Mouse (Mus musculus): ENCODE measurements around the gene Dek. TPM values are rescaled to one million over a fixed set of nuclear protein-coding genes. Genes with fewer than 3 reads are reported as not detected.

The Dek gene
- total RNA-seq (2012; rRNA removed) (97.9 and 99.7 TPM in 2 replicates), polyA plus RNA-seq (2012; ENCODE audit: insufficient read depth in 1 of 2, insufficient read length in 2 of 2, low read depth in 1 of 2, low replicate concordance in 2 of 2, missing spikeins in 1 of 2) (1,000 to 10,000 TPM in 1 of 2 experiments, 100 to 1,000 TPM in 1; 207 to 5,191 TPM)

GRCm38 (mm10) chr13:47105711-47106579, at the start of gene Dek:
Dek (minus strand) TSS chr13:47106201.
- TF ChIP-seq UBTF (IDR thresholded peaks at IDR 0.05; ENCODE audit: borderline replicate concordance, insufficient read depth, low read depth, low read length) = peak; percentile 73; the same call in 1 of the 2 replicates
- 0 out of 2 replicates have a peak, but pooled peaks have one; percentile 11 for TF ChIP-seq TBP (IDR thresholded peaks at IDR 0.05; ENCODE audit: low read depth, low read length)
- TF ChIP-seq E2F4 (IDR thresholded peaks at IDR 0.05; ENCODE audit: borderline replicate concordance, low read depth, low read length) = peak; percentile 93; the same call in 1 of the 2 replicates
- no peak for TF ChIP-seq RCOR1 (IDR thresholded peaks at IDR 0.05; ENCODE audit: low read depth, low read length)
- peak; percentile 63; the same call in 1 of the 2 replicates for TF ChIP-seq HCFC1 (IDR thresholded peaks at IDR 0.05; ENCODE audit: low read depth, low read length)
- TF ChIP-seq POLR2A (IDR thresholded peaks at IDR 0.05; ENCODE audit: control insufficient read depth in 1 of 2, insufficient read depth in 1 of 2, low read depth in 1 of 2, low read length in 2 of 2, poor library complexity in 1 of 2) = peak; percentile 62 to 78; a peak in 3 of 4 replicates
- TF ChIP-seq CTCF (IDR thresholded peaks at IDR 0.05 in 2 of 3, conservative IDR thresholded peaks at IDR 0.05 in 1 of 3; ENCODE audit: control insufficient read depth in 1 of 3, insufficient read depth in 1 of 3, low read depth in 2 of 3, low read length in 3 of 3, poor library complexity in 1 of 3, severe bottlenecking in 1 of 3) = peak in 2 of 3 experiments; percentile 27 to 41; a peak in 3 of 6 replicates
- TF ChIP-seq JUND (IDR thresholded peaks at IDR 0.05; ENCODE audit: low read depth, low read length) = no peak
- TF ChIP-seq NELFE (IDR thresholded peaks at IDR 0.05; ENCODE audit: low read depth, low read length) = peak; percentile 53
- peak; percentile 37; the same call in 1 of the 2 replicates for TF ChIP-seq MXI1 (IDR thresholded peaks at IDR 0.05; ENCODE audit: low read depth, low read length)
- TF ChIP-seq POLR2AphosphoS2 (IDR thresholded peaks at IDR 0.05; ENCODE audit: low read length) = 0 out of 2 replicates have a peak, but pooled peaks have one; percentile 43
- TF ChIP-seq POLR2AphosphoS5 (IDR thresholded peaks at IDR 0.05; ENCODE audit: borderline replicate concordance, low read depth, low read length) = no peak
- H3K9ac ChIP-seq (ENCODE audit: control insufficient read depth, low read depth, low read length, poor library complexity, severe bottlenecking) = peak within 1 kb of the TSS; percentile 98
- no peaks in the 10 kb centered on the region for H3K9me3 ChIP-seq (replicated peaks; ENCODE audit: insufficient read depth, low read length)
- peak within 1 kb of the TSS; percentile 83 to 97 for H3K4me3 ChIP-seq (ENCODE audit: control insufficient read depth in 1 of 2, insufficient read depth in 1 of 2, low read depth in 2 of 2, low read length in 2 of 2)
- H3K27me3 ChIP-seq (ENCODE audit: control insufficient read depth in 1 of 2, insufficient read depth in 2 of 2, low read length in 2 of 2) = no peaks in the 10 kb centered on the region
- peaks cover 5 to 14% of the 10 kb centered on the region in 2 experiments for H3K4me1 ChIP-seq (ENCODE audit: control insufficient read depth in 1 of 2, insufficient read depth in 2 of 2, low read length in 2 of 2)
- peaks cover 19 to 24% of the 10 kb centered on the region in 2 experiments for H3K36me3 ChIP-seq (ENCODE audit: control insufficient read depth in 1 of 2, insufficient read depth in 2 of 2, low read length in 2 of 2)
- peaks cover 38% of the 10 kb centered on the region for H3K79me2 ChIP-seq (ENCODE audit: control insufficient read depth, insufficient read depth, low read length, poor library complexity)
- peak within 1 kb of the TSS; percentile 75 for H3K27ac ChIP-seq (ENCODE audit: control insufficient read depth, low read depth, low read length)
- DNase-seq (ENCODE audit: low read depth, low spot score) = peak; percentile 85

GRCm38 (mm10) chr13:47154866-47155265, 48.9 kb upstream of the Dek start:
- Histone ChIP-seq H3K4me3 (ENCODE audit: control insufficient read depth in 1 of 2, insufficient read depth in 1 of 2, low read depth in 2 of 2, low read length in 2 of 2) (no peak overlapping the region), H3K9ac (ENCODE audit: control insufficient read depth, low read depth, low read length, poor library complexity, severe bottlenecking) (no peak overlapping the region), H3K27me3 (ENCODE audit: control insufficient read depth in 1 of 2, insufficient read depth in 2 of 2, low read length in 2 of 2) (peaks cover 0 to 2% of the 10 kb centered on the region in 2 experiments; a peak in 1 of 4 replicates), H3K79me2 (ENCODE audit: control insufficient read depth, insufficient read depth, low read length, poor library complexity) (no peaks in the 10 kb centered on the region), H3K27ac (ENCODE audit: control insufficient read depth, low read depth, low read length) (no peak overlapping the region), H3K36me3 (ENCODE audit: control insufficient read depth in 1 of 2, insufficient read depth in 2 of 2, low read length in 2 of 2) (no peaks in the 10 kb centered on the region), H3K4me1 (ENCODE audit: control insufficient read depth in 1 of 2, insufficient read depth in 2 of 2, low read length in 2 of 2) (no peaks in the 10 kb centered on the region), H3K9me3 (replicated peaks; ENCODE audit: insufficient read depth, low read length) (no peaks in the 10 kb centered on the region)
- TF ChIP-seq CHD2 (IDR thresholded peaks at IDR 0.05; ENCODE audit: low read length) (no peak), POLR2AphosphoS5 (IDR thresholded peaks at IDR 0.05; ENCODE audit: borderline replicate concordance, low read depth, low read length) (no peak), MYB (IDR thresholded peaks at IDR 0.05; ENCODE audit: low read depth, low read length) (no peak)
- no peak for DNase-seq (ENCODE audit: low read depth, low spot score)

Measured in MEL (cell line).